Mouse (Mus musculus) limb, embryonic 13.5 days (tissue): Measurements from ENCODE around the gene Cntn2. TPM values are rescaled to one million over a fixed set of nuclear protein-coding genes. Genes with fewer than 3 reads are reported as not detected.
A peak's percentile ranks its signal among the peaks of the same experiment; 100 is the strongest.

ENCODE experiments used
- ATAC-seq: fragments of 200-750 bp; cut with Nextera tagmentation; 2 replicates; pipeline ENCODE4 v1.8.0; 2017; ENCODE audit warnings: low read depth, moderate number of reproducible peaks, moderate TSS enrichment; ENCODE audit not compliant: low FRiP score
- H3K27ac ChIP-seq: fragments of 300-500 bp; sonication (generic); 2 replicates; pipeline ENCODE4 v1.5.1; 2015; ENCODE audit warnings: inconsistent platforms, mild to moderate bottlenecking, moderate library complexity
- H3K27me3 ChIP-seq: fragments of 300-500 bp; sonication (generic); 2 replicates; pipeline ENCODE4 v1.6.1; 2015; ENCODE audit warnings: mild to moderate bottlenecking, inconsistent platforms
- H3K36me3 ChIP-seq: fragments of 300-500 bp; sonication (generic); 2 replicates; pipeline ENCODE4 v1.6.1; 2015; ENCODE audit warnings: inconsistent platforms, mild to moderate bottlenecking, moderate library complexity
- H3K4me1 ChIP-seq: fragments of 300-500 bp; sonication (generic); 2 replicates; pipeline ENCODE4 v1.6.1; 2015; ENCODE audit warnings: inconsistent platforms
- H3K4me2 ChIP-seq: fragments of 300-500 bp; sonication (generic); replicated peaks from 2 replicates; pipeline ENCODE4 v1.6.1; 2015; ENCODE audit warnings: inconsistent platforms, mild to moderate bottlenecking, moderate library complexity
- H3K4me3 ChIP-seq: fragments of 300-500 bp; sonication (generic); 2 replicates; pipeline ENCODE4 v1.5.1; 2015; ENCODE audit warnings: moderate library complexity, mild to moderate bottlenecking, inconsistent platforms
- H3K9ac ChIP-seq: fragments of 300-500 bp; sonication (generic); 2 replicates; pipeline ENCODE4 v1.6.1; 2015; ENCODE audit warnings: mild to moderate bottlenecking, inconsistent platforms
- H3K9me3 ChIP-seq: fragments of 300-500 bp; sonication (generic); 2 replicates; pipeline ENCODE4 v1.6.1; 2016; ENCODE audit warnings: inconsistent platforms
- WGBS: fragments of 180-500 bp; shearing (Covaris S2); methylation state at CpG from one replicate; pipeline ENCODE4 v1.1.7; 2015; 5-methylcytosine and 5-hydroxymethylcytosine counted together
- polyA plus RNA-seq: library from polyadenylated mRNA; unstranded; fragments of >200 nt; fragmentation: Nextera tagmentation; extraction: Ambion mirVana; gene quantifications from 2 replicates; pipeline ENCODE4 v1.2.1, GENCODE M21; 2015

Gene Cntn2
- polyA plus RNA-seq, 1 experiment from 2014 or later: 0.95 TPM

GRCm38 (mm10) chr1:132523920-132524319, 19.1 kb downstream of the Cntn2 start:
- no peak overlapping the region for H3K9ac ChIP-seq
- peaks cover 5% of the 10 kb centered on the region; the same call in 1 of the 2 replicates for H3K4me1 ChIP-seq
- H3K36me3 ChIP-seq: no peaks in the 10 kb centered on the region
- no peaks in the 10 kb centered on the region for H3K9me3 ChIP-seq
- no peak overlapping the region for H3K4me2 ChIP-seq
- no peak overlapping the region for H3K27ac ChIP-seq
- H3K27me3 ChIP-seq: peaks cover 6% of the 10 kb centered on the region; the same call in 1 of the 2 replicates
- 29% methylated on average over 4 of the region's 4 CpGs for WGBS
- no peak for ATAC-seq
- no peak overlapping the region for H3K4me3 ChIP-seq

- Histone ChIP-seq H3K4me2 (no peak overlapping the region), H3K9ac (no peak overlapping the region), H3K4me1 (peaks cover 5% of the 10 kb centered on the region; the same call in 1 of the 2 replicates), H3K27ac (no peak overlapping the region), H3K27me3 (peaks cover 6% of the 10 kb centered on the region; the same call in 1 of the 2 replicates), H3K36me3 (no peaks in the 10 kb centered on the region), H3K9me3 (no peaks in the 10 kb centered on the region), H3K4me3 (no peak overlapping the region)
- 86% methylated on average over 8 of the region's 8 CpGs for WGBS
- no peak for ATAC-seq
These were observed 20.0 kb downstream of the Cntn2 start for GRCm38 (mm10) chr1:132523048-132523447.

GRCm38 (mm10) chr1:132520764-132521163, 22.3 kb downstream of the Cntn2 start:
- no peaks in the 10 kb centered on the region for H3K4me1 ChIP-seq
- H3K4me2 ChIP-seq: 0 out of 2 replicates have a peak overlapping the region, but pooled peaks have one; percentile 27
- H3K9me3 ChIP-seq: no peaks in the 10 kb centered on the region
- peaks cover 6% of the 10 kb centered on the region; the same call in 1 of the 2 replicates for H3K27me3 ChIP-seq
- H3K36me3 ChIP-seq: no peaks in the 10 kb centered on the region
- H3K4me3 ChIP-seq: no peak overlapping the region
- peak; percentile 43 for ATAC-seq
- no peak overlapping the region for H3K27ac ChIP-seq
- H3K9ac ChIP-seq: no peak overlapping the region
- 0% methylated on average over 2 of the region's 6 CpGs for WGBS

- WGBS: 90% methylated on average over 11 of the region's 11 CpGs
- H3K9me3 ChIP-seq: no peaks in the 10 kb centered on the region
- no peaks in the 10 kb centered on the region for H3K36me3 ChIP-seq
- H3K4me1 ChIP-seq: no peaks in the 10 kb centered on the region
- H3K27me3 ChIP-seq: no peaks in the 10 kb centered on the region
- no peak overlapping the region for H3K27ac ChIP-seq
- H3K4me2 ChIP-seq: no peak overlapping the region
- no peak overlapping the region for H3K9ac ChIP-seq
- H3K4me3 ChIP-seq: no peak overlapping the region
- no peak for ATAC-seq
These were observed 23.3 kb downstream of the Cntn2 start for GRCm38 (mm10) chr1:132519734-132520133.

GRCm38 (mm10) chr1:132518621-132519020, 24.4 kb downstream of the Cntn2 start:
- WGBS: 82% methylated on average over 18 of the region's 18 CpGs
- Histone ChIP-seq H3K27me3 (no peaks in the 10 kb centered on the region), H3K27ac (no peak overlapping the region), H3K4me2 (no peak overlapping the region), H3K9ac (no peak overlapping the region), H3K9me3 (no peaks in the 10 kb centered on the region), H3K4me1 (no peaks in the 10 kb centered on the region), H3K4me3 (no peak overlapping the region), H3K36me3 (no peaks in the 10 kb centered on the region)
- ATAC-seq: no peak

- Histone ChIP-seq H3K27ac (no peak overlapping the region), H3K9ac (no peak overlapping the region), H3K9me3 (no peaks in the 10 kb centered on the region), H3K4me3 (no peak overlapping the region), H3K4me1 (peaks cover 4% of the 10 kb centered on the region), H3K4me2 (no peak overlapping the region), H3K27me3 (no peaks in the 10 kb centered on the region), H3K36me3 (no peaks in the 10 kb centered on the region)
- ATAC-seq: no peak
- WGBS: 89% methylated on average over 11 of the region's 11 CpGs
These were observed 26.3 kb downstream of the Cntn2 start for GRCm38 (mm10) chr1:132516776-132517175.

- Histone ChIP-seq H3K4me1 (peaks cover 9% of the 10 kb centered on the region), H3K9ac (no peak overlapping the region), H3K4me3 (no peak overlapping the region), H3K9me3 (no peaks in the 10 kb centered on the region), H3K36me3 (no peaks in the 10 kb centered on the region), H3K27ac (no peak overlapping the region), H3K4me2 (no peak overlapping the region), H3K27me3 (no peaks in the 10 kb centered on the region)
- no peak for ATAC-seq
- 89% methylated on average over 12 of the region's 12 CpGs for WGBS
These were observed 27.7 kb downstream of the Cntn2 start for GRCm38 (mm10) chr1:132515339-132515738.

GRCm38 (mm10) chr1:132512106-132512505, 30.9 kb downstream of the Cntn2 start:
- no peak overlapping the region for H3K4me3 ChIP-seq
- no peaks in the 10 kb centered on the region for H3K9me3 ChIP-seq
- no peaks in the 10 kb centered on the region for H3K27me3 ChIP-seq
- ATAC-seq: no peak
- H3K9ac ChIP-seq: no peak overlapping the region
- WGBS: 73% methylated on average over 8 of the region's 8 CpGs
- H3K27ac ChIP-seq: no peak overlapping the region
- peaks cover 11% of the 10 kb centered on the region for H3K36me3 ChIP-seq
- H3K4me2 ChIP-seq: no peak overlapping the region
- peaks cover 9% of the 10 kb centered on the region for H3K4me1 ChIP-seq

- ATAC-seq: no peak
- no peak overlapping the region for H3K27ac ChIP-seq
These were observed 31.5 kb downstream of the Cntn2 start for GRCm38 (mm10) chr1:132511521-132511920.

GRCm38 (mm10) chr1:132509771-132510170, 33.3 kb downstream of the Cntn2 start:
- H3K9ac ChIP-seq: no peak overlapping the region
- no peaks in the 10 kb centered on the region for H3K9me3 ChIP-seq
- no peak overlapping the region for H3K4me3 ChIP-seq
- H3K36me3 ChIP-seq: peaks cover 35% of the 10 kb centered on the region
- WGBS: 89% methylated on average over 5 of the region's 5 CpGs
- ATAC-seq: no peak
- H3K27ac ChIP-seq: no peak overlapping the region
- no peaks in the 10 kb centered on the region for H3K27me3 ChIP-seq
- no peak overlapping the region for H3K4me2 ChIP-seq
- peaks cover 9% of the 10 kb centered on the region for H3K4me1 ChIP-seq

More at GRCm38 (mm10) chr1:132511521-132511920, 31.5 kb downstream of the Cntn2 start:
- whole genome bisulfite sequencing: 31% methylated on average over 8 of the region's 8 CpGs
- peaks cover 9% of the 10 kb centered on the region for H3K4me1 ChIP-seq
- H3K4me2 ChIP-seq: no peak overlapping the region
- 0 out of 2 replicates have a peak overlapping the region, but pooled peaks have one; percentile 8 for H3K9ac ChIP-seq
- H3K9me3 ChIP-seq: no peaks in the 10 kb centered on the region
- peaks cover 17% of the 10 kb centered on the region for H3K36me3 ChIP-seq
- H3K4me3 ChIP-seq: no peak overlapping the region
- H3K27me3 ChIP-seq: no peaks in the 10 kb centered on the region

GRCm38 (mm10) chr1:132506656-132507055, 36.4 kb downstream of the Cntn2 start:
- peaks cover 61% of the 10 kb centered on the region for H3K36me3 ChIP-seq
- H3K27me3 ChIP-seq: no peaks in the 10 kb centered on the region
- no peak for ATAC-seq
- no peak overlapping the region for H3K4me2 ChIP-seq
- H3K9me3 ChIP-seq: no peaks in the 10 kb centered on the region
- no peak overlapping the region for H3K4me3 ChIP-seq
- H3K27ac ChIP-seq: no peak overlapping the region
- H3K4me1 ChIP-seq: peaks cover 4% of the 10 kb centered on the region
- no peak overlapping the region for H3K9ac ChIP-seq
- WGBS: 95% methylated on average over 7 of the region's 7 CpGs

- no peak for ATAC-seq
- no peaks in the 10 kb centered on the region for H3K27me3 ChIP-seq
- H3K36me3 ChIP-seq: peaks cover 67% of the 10 kb centered on the region
- H3K9ac ChIP-seq: no peak within 1 kb of the TSS
- no peaks in the 10 kb centered on the region for H3K4me1 ChIP-seq
- no peaks in the 10 kb centered on the region for H3K9me3 ChIP-seq
- H3K4me2 ChIP-seq: no peak within 1 kb of the TSS
- no peak within 1 kb of the TSS for H3K27ac ChIP-seq
- WGBS: 91% methylated on average over 7 of the region's 7 CpGs
- no peak within 1 kb of the TSS for H3K4me3 ChIP-seq
These were observed 37.0 kb downstream of the Cntn2 start, which contains the start of gene Tmem81 for GRCm38 (mm10) chr1:132506058-132506457. TSS of gene Tmem81 (plus strand) at chr1:132506230.

- H3K27me3 ChIP-seq: no peaks in the 10 kb centered on the region
- no peaks in the 10 kb centered on the region for H3K9me3 ChIP-seq
- no peak for ATAC-seq
- 94% methylated on average over 5 of the region's 5 CpGs for WGBS
- no peaks in the 10 kb centered on the region for H3K4me1 ChIP-seq
- peaks cover 76% of the 10 kb centered on the region for H3K36me3 ChIP-seq
- H3K4me2 ChIP-seq: no peak overlapping the region
- no peak overlapping the region for H3K4me3 ChIP-seq
- no peak overlapping the region for H3K27ac ChIP-seq
- H3K9ac ChIP-seq: no peak overlapping the region
These were observed 37.9 kb downstream of the Cntn2 start for GRCm38 (mm10) chr1:132505155-132505554.
